Mouse (Mus musculus): ENCODE data around the gene Bsg. TPM values are rescaled to one million over a fixed set of nuclear protein-coding genes. Genes with fewer than 3 reads are reported as not detected.

Bsg gene
- polyA plus RNA-seq, 1 experiment from 2014 or later = 680 TPM

GRCm38 (mm10) chr10:79740863-79741262, 36.6 kb downstream of the Bsg start:
- ATAC-seq (ENCODE audit: low FRiP score, low TSS enrichment) (no peak), DNase-seq (no peak)

GRCm38 (mm10) chr10:79743161-79743560, 38.9 kb downstream of the Bsg start:
- ATAC-seq (ENCODE audit: low FRiP score, low TSS enrichment) = no peak
- 92% methylated on average over 11 of the region's 11 CpGs for WGBS
- H3K36me3 ChIP-seq (ENCODE audit: control insufficient read depth, insufficient read depth, low read length) = peaks cover 59% of the 10 kb centered on the region

More at GRCm38 (mm10) chr10:79740863-79741262, 36.6 kb downstream of the Bsg start:
- no peak overlapping the region for H3K4me2 ChIP-seq (ENCODE audit: low read length)
- peaks cover 5% of the 10 kb centered on the region; the same call in 1 of the 2 replicates for H3K4me1 ChIP-seq (ENCODE audit: control insufficient read depth, insufficient read depth, low read length)
- H3K4me3 ChIP-seq (replicated peaks; ENCODE audit: low read depth, low read length) = no peak overlapping the region
- no peak overlapping the region for H3K9ac ChIP-seq (replicated peaks; ENCODE audit: low read length)
- 40% methylated on average over 11 of the region's 11 CpGs for WGBS
- no peak overlapping the region for H3K27ac ChIP-seq (replicated peaks; ENCODE audit: low read depth, low read length)
- H3K36me3 ChIP-seq (ENCODE audit: control insufficient read depth, insufficient read depth, low read length) = peaks cover 82% of the 10 kb centered on the region
- H3K27me3 ChIP-seq (ENCODE audit: control insufficient read depth, insufficient read depth, low read length) = no peaks in the 10 kb centered on the region
- H3K9me3 ChIP-seq (ENCODE audit: control insufficient read depth, low read length) = peaks cover 27% of the 10 kb centered on the region

GRCm38 (mm10) chr10:79743650-79744365, 39.5 kb downstream of the Bsg start:
- DNase-seq = no peak
- Histone ChIP-seq H3K4me2 (ENCODE audit: low read length) (no peak overlapping the region), H3K9me3 (ENCODE audit: control insufficient read depth, low read length) (peaks cover 16% of the 10 kb centered on the region; the same call in 1 of the 2 replicates), H3K27me3 (ENCODE audit: control insufficient read depth, insufficient read depth, low read length) (no peaks in the 10 kb centered on the region), H3K9ac (replicated peaks; ENCODE audit: low read length) (no peak overlapping the region), H3K4me1 (ENCODE audit: control insufficient read depth, insufficient read depth, low read length) (peaks cover 10% of the 10 kb centered on the region; the same call in 1 of the 2 replicates), H3K27ac (replicated peaks; ENCODE audit: low read depth, low read length) (no peak overlapping the region), H3K4me3 (replicated peaks; ENCODE audit: low read depth, low read length) (no peak overlapping the region), H3K36me3 (ENCODE audit: control insufficient read depth, insufficient read depth, low read length) (peaks cover 52% of the 10 kb centered on the region)
- WGBS = 96% methylated on average over 15 of the region's 15 CpGs
- ATAC-seq (ENCODE audit: low FRiP score, low TSS enrichment) = no peak

More at GRCm38 (mm10) chr10:79743161-79743560, 38.9 kb downstream of the Bsg start:
- peaks cover 23% of the 10 kb centered on the region for H3K9me3 ChIP-seq (ENCODE audit: control insufficient read depth, low read length)
- H3K4me1 ChIP-seq (ENCODE audit: control insufficient read depth, insufficient read depth, low read length) = peaks cover 10% of the 10 kb centered on the region; the same call in 1 of the 2 replicates
- H3K4me3 ChIP-seq (replicated peaks; ENCODE audit: low read depth, low read length) = no peak overlapping the region
- H3K27me3 ChIP-seq (ENCODE audit: control insufficient read depth, insufficient read depth, low read length) = no peaks in the 10 kb centered on the region
- no peak overlapping the region for H3K27ac ChIP-seq (replicated peaks; ENCODE audit: low read depth, low read length)
- DNase-seq = no peak
- no peak overlapping the region for H3K4me2 ChIP-seq (ENCODE audit: low read length)
- H3K9ac ChIP-seq (replicated peaks; ENCODE audit: low read length) = no peak overlapping the region

- peaks cover 36% of the 10 kb centered on the region for H3K36me3 ChIP-seq (ENCODE audit: control insufficient read depth, insufficient read depth, low read length)
- H3K4me3 ChIP-seq (replicated peaks; ENCODE audit: low read depth, low read length) = 0 out of 2 replicates have a peak overlapping the region, but pooled peaks have one; percentile 65
- ATAC-seq (ENCODE audit: low FRiP score, low TSS enrichment) = no peak
- H3K9ac ChIP-seq (replicated peaks; ENCODE audit: low read length) = no peak overlapping the region
- 93% methylated on average over 3 of the region's 3 CpGs for WGBS
- no peak overlapping the region for H3K27ac ChIP-seq (replicated peaks; ENCODE audit: low read depth, low read length)
- peak overlapping the region; percentile 59 for H3K4me2 ChIP-seq (ENCODE audit: low read length)
- DNase-seq = no peak
- H3K4me1 ChIP-seq (ENCODE audit: control insufficient read depth, insufficient read depth, low read length) = peaks cover 10% of the 10 kb centered on the region; the same call in 1 of the 2 replicates
- H3K27me3 ChIP-seq (ENCODE audit: control insufficient read depth, insufficient read depth, low read length) = no peaks in the 10 kb centered on the region
- H3K9me3 ChIP-seq (ENCODE audit: control insufficient read depth, low read length) = 0 out of 2 replicates have a peak, but pooled peaks cover under 1% of the 10 kb centered on the region
Measured at GRCm38 (mm10) chr10:79745411-79745810, 41.1 kb downstream of the Bsg start.

GRCm38 (mm10) chr10:79745898-79746773, 41.8 kb downstream of the Bsg start, which contains the start of gene Polrmt:
Polrmt (minus strand) TSS chr10:79746581.
- peaks cover 29% of the 10 kb centered on the region for H3K36me3 ChIP-seq (ENCODE audit: control insufficient read depth, insufficient read depth, low read length)
- ATAC-seq (ENCODE audit: low FRiP score, low TSS enrichment) = peak; percentile 95
- H3K27me3 ChIP-seq (ENCODE audit: control insufficient read depth, insufficient read depth, low read length) = no peaks in the 10 kb centered on the region
- H3K9me3 ChIP-seq (ENCODE audit: control insufficient read depth, low read length) = no peaks in the 10 kb centered on the region
- H3K4me1 ChIP-seq (ENCODE audit: control insufficient read depth, insufficient read depth, low read length) = peaks cover 10% of the 10 kb centered on the region; the same call in 1 of the 2 replicates
- peak within 1 kb of the TSS; percentile 56 for H3K9ac ChIP-seq (replicated peaks; ENCODE audit: low read length)
- peak within 1 kb of the TSS; percentile 59 for H3K4me2 ChIP-seq (ENCODE audit: low read length)
- DNase-seq = peak; percentile 99
- H3K27ac ChIP-seq (replicated peaks; ENCODE audit: low read depth, low read length) = no peak within 1 kb of the TSS; the same call in 1 of the 2 replicates
- H3K4me3 ChIP-seq (replicated peaks; ENCODE audit: low read depth, low read length) = peak within 1 kb of the TSS; percentile 65
- WGBS = 2% methylated on average over 38 of the region's 38 CpGs

- Histone ChIP-seq H3K9me3 (ENCODE audit: control insufficient read depth, low read length) (no peaks in the 10 kb centered on the region), H3K27me3 (ENCODE audit: control insufficient read depth, insufficient read depth, low read length) (no peaks in the 10 kb centered on the region), H3K4me1 (ENCODE audit: control insufficient read depth, insufficient read depth, low read length) (peaks cover 10% of the 10 kb centered on the region; the same call in 1 of the 2 replicates), H3K9ac (replicated peaks; ENCODE audit: low read length) (no peak overlapping the region), H3K27ac (replicated peaks; ENCODE audit: low read depth, low read length) (no peak overlapping the region), H3K4me3 (replicated peaks; ENCODE audit: low read depth, low read length) (peak overlapping the region; percentile 65; the same call in 1 of the 2 replicates), H3K36me3 (ENCODE audit: control insufficient read depth, insufficient read depth, low read length) (peaks cover 23% of the 10 kb centered on the region), H3K4me2 (ENCODE audit: low read length) (peak overlapping the region; percentile 59)
- DNase-seq (no peak), ATAC-seq (ENCODE audit: low FRiP score, low TSS enrichment) (peak; percentile 43)
- 23% methylated on average over 6 of the region's 6 CpGs for WGBS
Measured at GRCm38 (mm10) chr10:79746774-79747151, 42.5 kb downstream of the Bsg start.

- Histone ChIP-seq H3K9ac (replicated peaks; ENCODE audit: low read length) (no peak overlapping the region), H3K27me3 (ENCODE audit: control insufficient read depth, insufficient read depth, low read length) (no peaks in the 10 kb centered on the region), H3K9me3 (ENCODE audit: control insufficient read depth, low read length) (no peaks in the 10 kb centered on the region), H3K36me3 (ENCODE audit: control insufficient read depth, insufficient read depth, low read length) (peaks cover 8% of the 10 kb centered on the region; the same call in 1 of the 2 replicates), H3K4me2 (ENCODE audit: low read length) (no peak overlapping the region), H3K4me1 (ENCODE audit: control insufficient read depth, insufficient read depth, low read length) (peaks cover 10% of the 10 kb centered on the region; the same call in 1 of the 2 replicates), H3K27ac (replicated peaks; ENCODE audit: low read depth, low read length) (no peak overlapping the region), H3K4me3 (replicated peaks; ENCODE audit: low read depth, low read length) (no peak overlapping the region)
- 74% methylated on average over 6 of the region's 6 CpGs for WGBS
- no peak for ATAC-seq (ENCODE audit: low FRiP score, low TSS enrichment)
- DNase-seq = no peak
Measured at GRCm38 (mm10) chr10:79748496-79748895, 44.2 kb downstream of the Bsg start.

GRCm38 (mm10) chr10:79754856-79755516, 50.7 kb downstream of the Bsg start, which contains the start of gene Fgf22:
Fgf22 (plus strand) TSS chr10:79755076.
- H3K4me2 ChIP-seq (ENCODE audit: low read length) = peak within 1 kb of the TSS; percentile 69
- no peaks in the 10 kb centered on the region for H3K9me3 ChIP-seq (ENCODE audit: control insufficient read depth, low read length)
- 0 out of 2 replicates have a peak, but pooled peaks cover 3% of the 10 kb centered on the region for H3K4me1 ChIP-seq (ENCODE audit: control insufficient read depth, insufficient read depth, low read length)

More at GRCm38 (mm10) chr10:79754856-79755516, 50.7 kb downstream of the Bsg start, which contains the start of gene Fgf22:
- ATAC-seq (ENCODE audit: low FRiP score, low TSS enrichment) (peak; percentile 82), DNase-seq (peak; percentile 86)
- whole genome bisulfite sequencing = under 1% methylated on average over 36 of the region's 36 CpGs
- peaks cover 37% of the 10 kb centered on the region for H3K36me3 ChIP-seq (ENCODE audit: control insufficient read depth, insufficient read depth, low read length)
- H3K9ac ChIP-seq (replicated peaks; ENCODE audit: low read length) = peak within 1 kb of the TSS; percentile 51; the same call in 1 of the 2 replicates
- H3K4me3 ChIP-seq (replicated peaks; ENCODE audit: low read depth, low read length) = peak within 1 kb of the TSS; percentile 39
- H3K27me3 ChIP-seq (ENCODE audit: control insufficient read depth, insufficient read depth, low read length) = no peaks in the 10 kb centered on the region
- H3K27ac ChIP-seq (replicated peaks; ENCODE audit: low read depth, low read length) = no peak within 1 kb of the TSS
